Mouse (Mus musculus): ENCODE data around the gene Katna1.

Katna1 gene

DNA sequence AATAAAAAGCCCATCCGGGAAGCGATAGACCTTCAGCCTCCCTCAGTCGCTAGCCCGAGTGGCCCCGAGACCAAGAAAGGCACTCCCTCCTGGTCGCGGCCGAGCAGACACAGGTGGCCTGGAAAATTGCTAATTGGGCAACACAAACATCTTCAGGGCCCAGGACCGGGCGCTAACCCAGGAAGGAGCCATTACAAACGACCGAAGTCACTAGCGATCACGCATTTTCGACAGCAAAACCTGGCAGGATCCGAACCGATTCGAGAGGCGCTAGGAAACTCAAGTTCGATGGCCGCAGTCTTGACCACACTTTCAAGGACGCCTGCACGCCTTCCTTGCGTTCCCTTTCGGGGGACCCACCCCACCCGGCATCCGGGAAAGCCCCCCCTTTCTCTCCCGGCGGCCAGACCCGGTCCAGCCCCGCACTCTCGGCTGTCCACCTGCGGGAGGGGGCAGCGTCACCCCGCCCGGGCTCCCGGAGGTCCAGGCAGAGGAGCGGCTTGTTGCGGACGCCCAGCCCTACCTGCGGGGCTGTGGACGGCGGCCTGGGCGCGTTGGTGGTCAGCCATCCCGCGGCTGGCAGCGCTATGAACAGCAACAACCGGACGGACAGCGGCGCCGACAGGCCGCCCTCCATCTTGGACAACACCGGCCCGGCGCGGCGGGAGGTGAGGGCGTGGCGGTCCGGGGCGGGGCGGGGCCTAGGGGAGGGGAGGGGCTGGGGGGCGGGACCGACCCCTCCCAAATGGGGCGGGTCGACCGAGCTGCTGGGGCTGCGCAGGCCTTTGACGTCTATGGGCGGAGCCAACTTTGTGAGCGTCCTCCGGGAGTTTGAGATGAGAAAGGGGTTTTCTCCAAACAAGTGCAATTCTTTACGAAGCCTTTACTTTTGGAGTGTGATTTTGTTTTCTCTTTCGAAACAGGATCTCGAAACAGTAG is 54.7 kb downstream of the Katna1 start:
- DNase-seq: peak; percentile 85 to 88

DNA sequence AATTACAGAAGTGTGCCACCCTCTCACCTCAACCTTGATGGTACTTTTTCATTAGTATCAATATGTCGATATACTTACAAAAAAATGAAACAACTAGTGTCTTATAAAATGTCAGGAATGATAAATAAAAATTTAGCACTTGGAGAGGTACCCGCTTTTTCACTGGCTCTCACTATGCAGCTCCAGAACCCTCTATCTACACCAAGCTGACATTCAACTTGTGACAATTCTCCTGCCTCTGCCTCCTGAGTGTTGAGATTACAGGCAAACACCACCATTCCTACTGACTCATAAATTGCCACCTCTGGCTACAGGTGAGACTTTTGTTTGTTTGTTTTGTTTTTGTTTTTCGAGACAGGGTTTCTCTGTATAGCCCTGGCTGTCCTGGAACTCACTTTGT is 55.4 kb downstream of the Katna1 start:
- no peak for DNase-seq

DNA sequence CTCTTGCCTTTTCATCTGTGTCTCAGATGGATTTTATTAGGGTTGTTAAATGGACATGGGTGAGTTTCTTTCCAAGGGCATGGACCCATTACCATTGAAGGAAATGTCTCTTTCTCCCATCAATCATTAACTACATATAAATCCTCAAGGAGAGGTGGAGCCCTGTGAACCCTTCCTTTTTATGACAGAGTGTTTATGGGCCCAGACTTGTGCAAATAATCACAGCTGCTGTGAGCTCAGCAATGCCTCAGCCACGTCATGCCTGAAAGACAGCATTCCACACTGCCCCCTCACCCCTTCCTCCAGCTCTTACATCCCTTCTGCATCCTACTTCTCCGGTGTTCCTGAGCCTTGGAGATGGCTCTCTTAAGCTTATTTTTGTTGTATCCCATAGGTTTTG is 61.5 kb downstream of the Katna1 start:
- no peak for DNase-seq

DNA sequence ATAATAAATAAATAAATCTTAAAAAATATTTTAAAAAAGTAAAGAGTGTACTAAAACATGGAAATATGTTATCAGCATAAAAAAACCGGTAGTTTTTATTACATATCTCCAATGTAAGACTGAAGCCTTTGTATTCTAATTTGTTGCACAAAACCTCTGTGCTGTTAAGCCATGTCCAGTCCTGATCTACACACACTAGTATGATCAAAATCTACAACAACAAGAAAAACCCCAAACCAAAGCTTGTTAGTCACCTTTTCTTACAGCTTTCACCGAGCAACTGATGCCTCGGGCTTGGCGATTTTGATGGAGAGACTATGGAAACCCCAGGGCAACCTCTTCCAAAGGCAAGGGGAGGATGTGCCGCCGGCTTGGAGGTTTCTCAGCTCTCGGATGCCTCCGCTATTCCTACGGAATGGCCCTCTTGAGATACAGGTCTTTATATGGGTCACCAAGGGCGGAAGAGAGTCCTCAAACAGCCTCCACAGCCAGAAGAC is 66.5 kb downstream of the Katna1 start:
- no peak for DNase-seq

DNA sequence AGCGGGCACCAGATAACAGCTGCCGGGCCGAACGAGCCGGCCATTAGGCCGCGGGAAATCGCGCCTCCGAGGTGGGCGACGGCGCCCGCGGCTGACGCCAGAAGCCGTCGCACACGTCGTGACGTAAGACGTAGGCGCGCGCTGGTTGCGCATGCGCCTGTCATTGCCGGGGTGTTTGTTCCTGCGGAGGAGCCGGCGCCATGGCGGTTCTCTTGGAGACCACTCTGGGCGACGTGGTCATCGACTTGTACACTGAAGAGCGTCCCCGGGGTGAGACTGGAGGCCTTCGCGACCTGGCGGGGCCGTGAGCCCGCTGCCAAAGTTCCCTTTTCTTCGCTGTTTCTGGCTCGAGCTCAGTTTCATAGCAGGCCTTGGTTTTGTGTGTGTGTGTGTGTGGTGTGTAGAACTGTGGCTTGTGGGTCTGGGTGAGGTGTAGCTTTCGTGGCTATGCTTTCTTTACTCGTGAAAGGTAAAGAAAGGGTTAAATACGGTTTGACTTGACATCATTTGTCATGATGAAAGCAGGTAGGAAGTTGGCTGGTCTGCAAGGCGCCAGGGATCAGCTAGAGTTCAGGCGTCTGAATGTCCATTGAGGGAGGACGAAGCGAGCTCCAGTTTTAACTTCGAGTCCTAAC is 67.1 kb downstream of the Katna1 start, which contains the start of the genes Ginm1 and Ppil4:
Gene Ginm1 (minus strand): TSS at position 74 of the 635 bp plus-strand sequence.
Gene Ppil4 (plus strand): TSS at position 141 of the 635 bp plus-strand sequence.
- DNase-seq: peak; percentile 89 to 90

DNA sequence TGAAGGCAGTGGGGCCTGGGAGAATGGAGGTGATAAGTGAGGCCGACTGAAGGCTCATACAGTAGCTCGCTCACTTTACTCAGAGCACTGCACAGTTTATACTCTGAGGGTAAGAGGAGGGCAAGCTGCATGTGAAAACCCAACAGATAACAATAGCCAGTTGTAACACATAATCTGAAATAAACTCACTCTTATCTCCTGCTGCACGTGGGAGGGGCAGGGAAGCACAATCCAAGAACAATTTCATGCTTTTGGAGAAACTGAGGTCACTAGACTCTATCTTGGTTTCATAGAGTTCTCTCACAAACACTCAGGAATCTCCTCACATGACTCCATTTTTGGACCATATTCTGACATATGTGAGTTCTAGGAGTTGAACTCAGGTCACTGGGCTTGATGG is 75.5 kb downstream of the Katna1 start:
- no peak for DNase-seq

DNA sequence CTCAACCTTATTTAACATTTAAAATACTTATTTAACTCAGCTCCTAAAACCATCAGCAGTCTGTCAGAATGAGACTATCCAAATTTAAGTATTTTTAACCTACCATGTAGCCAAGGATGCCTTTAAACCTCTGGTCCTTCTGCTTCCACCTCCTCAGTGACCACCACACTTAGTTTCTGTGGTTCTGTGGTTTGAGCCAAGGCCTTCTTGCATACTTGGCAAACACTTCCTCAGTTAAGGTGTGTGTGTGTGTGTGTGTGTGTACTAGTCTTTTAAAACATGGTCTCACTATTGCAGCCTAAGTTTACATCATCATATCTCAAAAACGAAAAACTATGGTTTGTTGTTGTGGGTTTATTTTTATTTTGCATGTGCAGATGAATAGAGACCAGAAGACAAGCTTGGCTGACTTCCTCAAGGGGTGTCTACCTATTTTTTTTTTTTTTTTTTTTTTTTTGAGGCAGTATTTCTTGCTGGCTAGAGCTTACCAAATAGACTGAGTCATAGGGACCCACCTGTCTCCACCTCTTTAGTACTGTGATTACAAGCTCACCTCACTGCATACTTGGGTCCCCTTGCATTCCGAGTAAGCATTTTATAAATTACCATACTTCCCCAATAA is 76.8 kb downstream of the Katna1 start:
- no peak for DNase-seq

DNA sequence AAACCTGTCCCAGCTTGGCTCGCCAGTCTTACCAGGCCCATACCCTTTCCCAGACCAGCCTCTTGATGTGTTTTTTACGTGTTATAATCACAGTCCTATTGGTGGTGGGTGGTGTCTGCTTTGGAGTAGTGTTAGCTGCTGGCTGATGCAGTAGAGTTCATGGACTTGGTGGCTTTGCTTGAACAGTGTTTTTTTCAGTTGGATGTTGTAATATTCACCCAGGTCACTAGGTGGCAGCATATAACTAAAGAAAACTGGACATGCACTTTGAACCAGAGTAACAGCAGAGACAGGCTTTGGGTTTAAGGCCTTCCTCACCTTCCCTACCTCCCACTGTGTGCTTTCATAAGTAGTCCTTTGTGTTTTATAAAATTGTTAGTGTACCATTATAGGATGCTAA is 84.1 kb downstream of the Katna1 start:
- peak in 1 of 2 experiments; percentile 67 for DNase-seq

Measured in cerebellum, postnatal 36 days (tissue).